Mouse (Mus musculus) B cell, adult 2 months (primary cell): Measurements from ENCODE around the gene Slc6a17.

Experiments
- DNase-seq, 2 experiments: peaks; one replicate each; pipeline ENCODE4 v3.0.0; 2022

Slc6a17 gene

GRCm38 (mm10) chr3:107517631-107518108 lies at the start of gene Slc6a17:
TSS of gene Slc6a17 (minus strand) at chr3:107518018.
- DNase-seq, result peak in 1 of 2 experiments; percentile 5

GRCm38 (mm10) chr3:107565331-107565730 lies 47.5 kb upstream of the Slc6a17 start:
- no peak for DNase-seq

- no peak for DNase-seq
Observed at GRCm38 (mm10) chr3:107563880-107564279, 46.1 kb upstream of the Slc6a17 start.

GRCm38 (mm10) chr3:107562591-107562990 lies 44.8 kb upstream of the Slc6a17 start:
- DNase-seq, result no peak

GRCm38 (mm10) chr3:107562104-107562503 lies 44.3 kb upstream of the Slc6a17 start:
- no peak for DNase-seq

GRCm38 (mm10) chr3:107559183-107559582 lies 41.4 kb upstream of the Slc6a17 start:
- DNase-seq, result peak; percentile 34 to 35

GRCm38 (mm10) chr3:107558740-107559139 lies 40.9 kb upstream of the Slc6a17 start:
- DNase-seq, result no peak

GRCm38 (mm10) chr3:107554842-107555241 lies 37.0 kb upstream of the Slc6a17 start, which contains the start of gene Ubl4b:
TSS of gene Ubl4b (minus strand) at chr3:107555073.
- DNase-seq, result no peak

- peak; percentile 34 to 37 for DNase-seq
Observed at GRCm38 (mm10) chr3:107550409-107551049, 32.7 kb upstream of the Slc6a17 start.

- no peak for DNase-seq
Observed at GRCm38 (mm10) chr3:107546956-107547355, 29.1 kb upstream of the Slc6a17 start.

- DNase-seq, result no peak
Observed at GRCm38 (mm10) chr3:107545716-107546412, 28.0 kb upstream of the Slc6a17 start.

GRCm38 (mm10) chr3:107545278-107545677 lies 27.5 kb upstream of the Slc6a17 start:
- no peak for DNase-seq

- no peak for DNase-seq
Observed at GRCm38 (mm10) chr3:107543158-107544080, 25.6 kb upstream of the Slc6a17 start.

- DNase-seq, result no peak
Observed at GRCm38 (mm10) chr3:107542584-107542983, 24.8 kb upstream of the Slc6a17 start.

GRCm38 (mm10) chr3:107537504-107537889 lies 19.7 kb upstream of the Slc6a17 start:
- DNase-seq, result no peak

GRCm38 (mm10) chr3:107536810-107537503 lies 19.1 kb upstream of the Slc6a17 start:
- no peak for DNase-seq

GRCm38 (mm10) chr3:107534951-107535350 lies 17.1 kb upstream of the Slc6a17 start:
- DNase-seq, result no peak

- no peak for DNase-seq
Observed at GRCm38 (mm10) chr3:107533532-107533931, 15.7 kb upstream of the Slc6a17 start.

GRCm38 (mm10) chr3:107530581-107530980 lies 12.8 kb upstream of the Slc6a17 start:
- DNase-seq, result no peak

- DNase-seq, result no peak
Observed at GRCm38 (mm10) chr3:107529182-107529581, 11.4 kb upstream of the Slc6a17 start.

GRCm38 (mm10) chr3:107528401-107529118 lies 10.7 kb upstream of the Slc6a17 start:
- DNase-seq, result no peak

GRCm38 (mm10) chr3:107524547-107524946 lies 6.7 kb upstream of the Slc6a17 start:
- no peak for DNase-seq
